Mouse (Mus musculus): Measurements from ENCODE around the gene Fhad1. TPM values are rescaled to one million over a fixed set of nuclear protein-coding genes. Genes with fewer than 3 reads are reported as not detected.

Gene Fhad1
- polyA plus RNA-seq, 1 experiment from 2014 or later, result 1.9 TPM

Other genes with a start within 250 kb of the Fhad1 start
- gene Dnajc16, start 224.2 kb downstream of the Fhad1 start, polyA plus RNA-seq (2016; fragmentation: Nextera tagmentation; extraction: Ambion mirVana), result 6.7 and 6.8 TPM in 2 replicates
- 24.9 and 27.0 TPM in 2 replicates for gene Casp9, start 221.5 kb downstream of the Fhad1 start, polyA plus RNA-seq (2016; fragmentation: Nextera tagmentation; extraction: Ambion mirVana)
- gene Cela2a, start 188.9 kb downstream of the Fhad1 start, polyA plus RNA-seq (2016; fragmentation: Nextera tagmentation; extraction: Ambion mirVana), result not detected in 2 replicates
- gene Ctrc, start 168.7 kb downstream of the Fhad1 start, polyA plus RNA-seq (2016; fragmentation: Nextera tagmentation; extraction: Ambion mirVana), result not detected in 2 replicates
- gene Efhd2, start 140.2 kb downstream of the Fhad1 start, polyA plus RNA-seq (2016; fragmentation: Nextera tagmentation; extraction: Ambion mirVana), result 96.8 and 112 TPM in 2 replicates
- gene Tmem51, start 69.2 kb upstream of the Fhad1 start, polyA plus RNA-seq (2016; fragmentation: Nextera tagmentation; extraction: Ambion mirVana), result 7.7 and 10.9 TPM in 2 replicates
- gene Kazn, start 224.3 kb upstream of the Fhad1 start, polyA plus RNA-seq (2016; fragmentation: Nextera tagmentation; extraction: Ambion mirVana), result 20.9 and 22.0 TPM in 2 replicates

Measured in midbrain, embryonic 12.5 days (tissue).